Mouse (Mus musculus) left cerebral cortex, postnatal 10 days (tissue): ENCODE data around the gene Tnrc6c. TPM values are rescaled to one million over a fixed set of nuclear protein-coding genes. Genes with fewer than 3 reads are reported as not detected.

ENCODE experiments used
- DNase-seq, 2 experiments: peaks; one replicate each; pipeline ENCODE4 v3.0.0; 2021 to 2022; ENCODE audit warnings: low spot score in 2 of 2, mixed read lengths in 1 of 2; ENCODE audit errors: extremely low spot score in 1 of 2
- intact Hi-C: fragments of 180-260 bp; cut with DNase I; formaldehyde crosslinking; loops from one replicate; pipeline ENCODE4 v1.15.1; 2025
- total RNA-seq, 2 experiments: library from RNA; stranded (reverse); gene quantifications; 2 replicates each; pipeline ENCODE4 v1.2.3; 2021

Tnrc6c gene
- total RNA-seq, 2 experiments from 2014 or later, result 63.5 to 71.0 TPM

- intact Hi-C loops, result loop anchor here (10.0 kb wide), 1 partner anchor 135 kb away; no protein-coding TSS in a partner anchor
- DNase-seq, result no peak
Observed at GRCm38 (mm10) chr11:117629865-117630264, 24.2 kb upstream of the Tnrc6c start.

- no peak for DNase-seq
- intact Hi-C loops, result no loop called here
Observed at GRCm38 (mm10) chr11:117630868-117631565, 23.1 kb upstream of the Tnrc6c start.

GRCm38 (mm10) chr11:117633310-117633709, 20.8 kb upstream of the Tnrc6c start:
- DNase-seq, result no peak
- intact Hi-C loops, result no loop called here

GRCm38 (mm10) chr11:117638386-117638785, 15.7 kb upstream of the Tnrc6c start:
- intact Hi-C loops, result no loop called here
- DNase-seq, result no peak

GRCm38 (mm10) chr11:117638809-117639208, 15.3 kb upstream of the Tnrc6c start:
- DNase-seq, result no peak
- intact Hi-C loops, result no loop called here

GRCm38 (mm10) chr11:117639331-117639970, 14.6 kb upstream of the Tnrc6c start:
- no peak for DNase-seq
- intact Hi-C loops, result no loop called here

- intact Hi-C loops, result no loop called here
- peak in 1 of 2 experiments; percentile 44 for DNase-seq
Observed at GRCm38 (mm10) chr11:117642181-117642580, 11.9 kb upstream of the Tnrc6c start.

GRCm38 (mm10) chr11:117643240-117643639, 10.8 kb upstream of the Tnrc6c start:
- intact Hi-C loops, result no loop called here
- DNase-seq, result no peak

GRCm38 (mm10) chr11:117646786-117647185, 7.3 kb upstream of the Tnrc6c start:
- intact Hi-C loops, result no loop called here
- no peak for DNase-seq

GRCm38 (mm10) chr11:117648005-117648404, 6.1 kb upstream of the Tnrc6c start:
- intact Hi-C loops, result no loop called here
- peak in 1 of 2 experiments; percentile 27 for DNase-seq

- intact Hi-C loops, result loop anchor here (5.0 kb wide), 1 partner anchor 259 kb away; no protein-coding TSS in a partner anchor
- DNase-seq, result no peak
Observed at GRCm38 (mm10) chr11:117650721-117651644, 3.1 kb upstream of the Tnrc6c start.

- intact Hi-C loops, result loop anchor here (5.0 kb wide), 1 partner anchor 261 kb away; no protein-coding TSS in a partner anchor
- DNase-seq, result no peak
Observed at GRCm38 (mm10) chr11:117652907-117653306, 1.2 kb upstream of the Tnrc6c start.

GRCm38 (mm10) chr11:117654380-117654924, 363 bp downstream of the Tnrc6c start:
- DNase-seq, result peak; percentile 100
- intact Hi-C loops, result loop anchor here (5.0 kb wide), 1 partner anchor 262 kb away; no protein-coding TSS in a partner anchor

- DNase-seq, result no peak
- intact Hi-C loops, result loop anchor here (5.0 kb wide), 1 partner anchor 263 kb away; no protein-coding TSS in a partner anchor
Observed at GRCm38 (mm10) chr11:117654934-117655291, 824 bp downstream of the Tnrc6c start.

- intact Hi-C loops, result no loop called here
- DNase-seq, result peak; percentile 66 to 76
Observed at GRCm38 (mm10) chr11:117655292-117656076, 1.4 kb downstream of the Tnrc6c start.

- DNase-seq, result no peak
- intact Hi-C loops, result no loop called here
Observed at GRCm38 (mm10) chr11:117656077-117656401, 1.9 kb downstream of the Tnrc6c start.

GRCm38 (mm10) chr11:117658974-117659373, 4.9 kb downstream of the Tnrc6c start:
- intact Hi-C loops, result no loop called here
- peak in 1 of 2 experiments; percentile 68 for DNase-seq
